Mouse (Mus musculus) c-Kit-negative CD71-positive TER-119-positive erythroid progenitor cells, embryonic 14.5 days (primary cell): Measurements from ENCODE around the gene Gpr137.
A peak's percentile ranks its signal among the peaks of the same experiment; 100 is the strongest.

ENCODE experiments used
- DNase-seq: peaks from one replicate; pipeline ENCODE4 v3.0.0-alpha.2; 2013; ENCODE audit warnings: low read depth, low spot score

The Gpr137 gene

GRCm38 (mm10) chr19:6941372-6942248, 670 bp downstream of the Gpr137 start, which contains the start of gene Bad:
Bad (plus strand) TSS chr19:6941861.
- peak; percentile 92 for DNase-seq

DNA sequence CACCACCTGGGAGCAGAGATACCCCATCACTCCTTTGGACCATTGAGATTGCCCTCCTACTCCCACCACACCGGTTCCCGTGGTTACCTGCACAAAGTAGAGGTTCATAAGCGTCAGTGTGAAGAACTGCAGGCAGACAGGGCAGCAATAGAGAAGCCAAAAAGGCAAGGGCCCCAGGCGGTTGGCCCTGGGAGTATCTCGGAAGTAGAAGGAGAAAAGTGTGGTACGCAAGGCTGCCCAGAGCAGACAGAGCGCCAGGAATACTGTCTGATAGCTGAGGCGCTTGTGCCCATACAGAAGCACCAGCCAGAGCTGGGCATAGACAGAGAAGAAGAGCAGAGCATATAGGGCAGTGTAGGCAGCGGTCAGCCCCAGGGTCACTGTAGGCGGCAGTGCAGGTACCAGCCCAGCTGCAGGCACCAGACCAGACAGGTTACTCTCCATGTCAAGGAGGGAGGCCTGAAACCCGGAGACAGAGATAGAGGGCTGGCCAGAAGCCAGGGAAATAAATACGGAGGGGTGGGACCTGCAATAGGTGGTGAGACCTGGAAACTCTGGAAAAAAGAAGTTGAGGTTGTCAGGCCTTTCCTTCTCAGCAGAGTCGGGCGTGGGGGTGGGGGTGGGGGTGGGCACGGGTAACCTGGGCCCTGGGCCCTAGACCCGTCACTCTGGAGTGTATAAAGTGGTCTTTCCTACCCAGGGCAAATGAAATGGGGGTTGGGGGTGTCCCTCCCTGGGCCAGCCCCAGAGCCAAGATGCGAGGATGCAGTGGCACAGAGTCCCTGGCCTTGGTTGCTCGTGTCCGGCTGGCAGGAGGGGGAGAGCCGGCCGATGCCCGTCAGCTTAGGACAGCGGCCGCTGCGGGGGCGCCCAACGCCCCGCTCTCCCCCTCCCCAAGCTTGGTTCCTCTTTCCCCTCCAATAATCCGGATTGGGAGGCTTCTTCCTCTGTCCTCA, 1.6 kb downstream of the Gpr137 start:
- no peak for DNase-seq

DNA sequence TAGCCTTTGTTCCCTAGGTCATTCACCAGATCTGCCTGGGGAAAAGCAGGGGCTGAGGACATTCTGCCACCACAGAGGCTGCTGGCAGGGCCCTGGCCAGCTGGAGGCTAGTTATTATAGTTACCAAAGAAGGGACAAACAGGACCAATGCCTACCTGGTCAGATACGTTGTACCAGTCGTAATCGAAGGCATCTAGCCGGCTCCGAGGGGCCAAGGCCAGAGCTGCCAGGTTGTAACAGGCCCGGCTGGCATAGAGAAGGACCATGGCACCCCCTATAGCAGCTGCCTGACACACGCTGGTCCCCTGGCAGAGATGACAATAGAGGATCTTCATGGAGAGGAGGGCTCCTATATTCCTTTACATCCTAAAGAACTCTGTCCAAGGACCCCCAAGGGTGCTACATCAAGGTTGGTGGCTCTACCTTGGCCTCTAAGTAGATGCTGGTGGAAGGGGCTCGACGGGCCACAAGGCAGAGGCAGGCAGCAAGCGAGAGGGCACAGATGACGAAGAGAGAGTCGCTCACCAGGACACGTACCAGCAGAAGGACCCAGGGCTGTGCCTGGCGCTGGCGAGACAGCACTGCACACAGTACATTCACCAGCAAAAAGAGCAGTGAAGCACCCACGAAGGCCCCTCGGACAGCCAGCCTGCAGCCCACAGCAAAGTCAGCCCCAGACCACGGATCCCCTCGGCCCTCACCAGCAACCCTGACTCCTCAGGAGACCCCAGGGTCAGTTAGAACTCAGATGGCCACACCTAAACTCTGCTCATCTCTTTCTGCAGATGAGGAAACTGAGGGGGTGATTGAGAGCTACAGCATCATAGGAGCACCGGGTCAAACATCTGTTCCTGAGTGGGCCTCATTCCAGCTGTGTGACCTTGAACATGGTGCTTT, 2.9 kb downstream of the Gpr137 start:
- no peak for DNase-seq

GRCm38 (mm10) chr19:6937541-6938465, 4.5 kb downstream of the Gpr137 start:
- no peak for DNase-seq

GRCm38 (mm10) chr19:6936299-6936698, 6.0 kb downstream of the Gpr137 start:
- no peak for DNase-seq

DNA sequence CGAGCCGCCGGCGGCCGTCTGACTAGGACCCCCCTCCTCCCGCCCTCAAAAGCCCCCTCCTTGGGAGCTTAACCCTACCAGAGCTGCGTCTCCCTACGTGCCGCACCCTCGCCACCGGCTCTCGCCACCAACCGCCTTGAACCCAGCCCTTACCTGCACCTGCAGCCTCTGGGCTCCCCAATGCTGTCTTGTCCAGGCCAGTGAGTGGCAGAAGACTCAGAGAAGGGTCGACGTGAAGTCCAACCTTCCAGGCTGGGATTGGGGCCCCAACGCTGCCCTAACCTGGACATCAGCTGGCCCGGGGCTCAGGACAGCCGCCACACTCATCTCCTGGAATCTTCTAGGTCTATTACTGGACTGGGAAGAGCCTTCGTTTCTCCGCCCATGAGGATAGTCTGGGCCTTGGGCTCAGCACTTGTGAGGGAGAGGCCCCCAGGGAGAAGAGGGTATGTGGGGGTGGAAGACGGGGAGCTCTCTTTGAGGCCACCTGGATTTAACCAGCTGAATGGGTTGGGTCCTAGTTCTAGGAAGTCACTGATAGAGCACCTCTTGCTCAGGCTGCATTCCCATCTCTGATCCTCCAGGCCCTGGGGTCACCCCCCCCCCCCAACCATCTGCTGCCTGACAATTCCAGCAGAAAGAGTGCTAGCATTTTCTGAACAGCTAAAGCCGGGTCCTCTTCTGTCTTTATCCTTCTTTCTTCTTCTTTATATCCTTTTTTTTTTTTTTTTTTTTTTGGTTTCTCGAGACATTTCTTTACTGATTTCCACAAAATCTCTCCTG, 7.9 kb downstream of the Gpr137 start, which contains the start of gene Kcnk4:
Kcnk4 (minus strand) TSS at position 321 of the 783 bp plus-strand sequence.
- DNase-seq, result no peak

- no peak for DNase-seq
These were observed 8.7 kb downstream of the Gpr137 start for GRCm38 (mm10) chr19:6933436-6934194.

DNA sequence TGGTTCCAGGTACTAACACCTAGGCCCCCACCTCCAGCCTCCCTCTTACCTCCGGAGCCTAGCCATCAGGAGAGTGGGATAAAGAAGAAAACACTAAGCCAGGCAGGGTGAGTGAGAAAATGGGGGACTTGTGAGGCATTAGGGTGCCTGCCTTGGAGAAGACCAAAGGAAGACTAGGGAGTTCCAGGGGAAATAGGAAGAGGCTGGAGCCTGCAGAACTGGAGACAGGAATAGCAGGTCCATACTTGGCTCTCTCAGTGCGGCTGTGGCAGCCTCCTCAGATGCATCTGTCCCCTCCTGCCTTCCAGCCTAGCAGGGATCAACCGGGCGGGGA, 9.2 kb downstream of the Gpr137 start:
- DNase-seq, result no peak

- DNase-seq, result no peak
These were observed 10.3 kb downstream of the Gpr137 start for GRCm38 (mm10) chr19:6932018-6932417.

GRCm38 (mm10) chr19:6931002-6931401, 11.3 kb downstream of the Gpr137 start:
- no peak for DNase-seq

DNA sequence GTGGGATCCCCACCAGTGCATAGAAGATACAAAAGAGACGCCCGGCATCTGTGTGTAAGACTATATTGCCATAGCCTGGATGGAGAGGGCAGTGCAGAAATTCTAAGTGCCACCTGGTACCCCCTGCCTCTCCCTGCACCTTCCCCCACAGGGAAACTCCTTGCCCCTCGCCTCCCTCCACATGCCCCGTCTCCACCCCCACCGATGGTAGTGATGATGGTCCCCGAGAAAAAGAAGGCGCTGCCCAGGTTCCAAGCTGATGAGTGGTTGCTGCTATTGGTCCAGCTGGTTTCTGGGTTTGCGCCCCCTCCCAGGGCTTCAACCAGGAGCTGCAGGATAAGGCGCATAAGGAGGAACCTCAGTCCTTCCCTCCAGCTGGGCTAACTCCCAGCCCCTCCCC, 14.2 kb downstream of the Gpr137 start:
- no peak for DNase-seq

- no peak for DNase-seq
These were observed 15.6 kb downstream of the Gpr137 start for GRCm38 (mm10) chr19:6926559-6927255.

DNA sequence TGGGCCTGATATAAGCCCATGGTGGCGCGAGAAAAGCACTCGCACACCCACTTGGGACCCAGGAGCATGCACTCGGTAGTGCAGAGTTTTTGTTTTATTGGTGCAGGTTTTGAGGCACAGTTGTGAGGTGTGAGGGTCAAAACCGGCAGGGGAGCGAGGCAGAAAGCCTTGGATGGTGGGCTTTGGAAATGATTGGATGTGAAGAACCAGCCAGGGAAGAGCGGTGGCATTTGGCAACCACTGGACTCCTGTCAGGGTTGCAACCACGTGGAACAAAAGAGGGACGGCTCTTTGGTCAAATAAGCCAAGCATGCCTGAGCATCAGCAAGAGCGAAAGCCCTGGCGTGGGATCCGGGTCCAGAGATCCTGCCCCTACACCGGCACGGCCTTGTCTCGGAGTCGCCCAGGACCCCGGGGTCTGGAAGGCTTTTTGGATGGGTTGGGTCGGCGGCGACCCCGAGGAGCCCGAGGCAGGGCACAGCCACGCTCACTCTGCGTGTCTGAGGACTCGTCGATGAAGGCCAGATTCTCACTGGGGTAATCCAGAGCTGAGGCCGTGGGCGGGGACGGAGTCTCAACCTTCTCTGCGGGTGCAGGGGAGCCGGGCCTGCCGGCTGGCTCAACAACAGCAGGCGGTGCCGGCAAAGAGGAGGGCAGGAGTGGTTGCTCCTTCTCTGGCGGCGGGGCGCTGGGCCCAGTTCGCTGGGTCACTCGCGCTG, 16.5 kb downstream of the Gpr137 start:
- no peak for DNase-seq

- no peak for DNase-seq
These were observed 17.0 kb downstream of the Gpr137 start, which contains the start of gene Catsperz for GRCm38 (mm10) chr19:6925307-6925573. Catsperz (minus strand) TSS chr19:6925380.

DNA sequence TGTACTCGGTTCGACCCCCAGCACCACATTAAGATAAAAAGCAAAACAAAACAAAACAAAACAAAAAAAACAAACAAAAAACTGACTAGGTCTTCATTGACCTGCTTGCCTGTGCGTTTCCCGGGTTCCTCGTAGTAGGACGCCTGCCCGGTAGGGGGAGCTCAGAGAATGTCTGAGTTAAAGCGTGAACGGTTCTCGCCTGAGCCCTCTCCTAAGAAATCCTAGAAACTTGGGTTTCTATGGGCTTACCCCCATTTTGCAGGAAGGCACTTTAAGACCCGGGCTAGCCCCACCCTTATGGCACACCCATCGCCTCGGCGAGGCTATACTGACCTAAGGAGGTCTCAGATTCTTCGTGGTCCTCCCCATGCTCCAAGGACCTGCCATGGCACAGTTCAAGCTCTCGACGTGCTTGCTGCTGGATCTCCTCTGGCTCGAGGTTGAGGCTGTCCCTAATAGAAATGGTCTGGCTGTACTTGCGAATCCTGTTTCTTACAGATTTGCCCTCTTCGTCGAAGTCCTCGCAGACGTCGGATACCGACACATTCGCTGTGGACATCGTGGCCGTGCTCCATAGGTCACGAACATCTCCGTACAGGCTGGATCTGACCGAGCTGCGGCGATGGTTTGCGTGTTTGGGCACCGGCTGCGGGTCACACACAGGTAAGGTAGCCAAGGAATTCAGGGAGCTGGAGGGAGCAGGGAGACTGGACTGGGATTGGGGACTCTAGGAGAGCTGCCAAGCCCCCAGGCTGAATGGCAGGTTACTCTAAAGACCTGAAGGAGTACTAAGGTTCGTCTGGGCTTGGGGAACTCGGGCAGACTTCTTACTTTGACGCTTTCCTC, 17.6 kb downstream of the Gpr137 start:
- DNase-seq, result no peak

DNA sequence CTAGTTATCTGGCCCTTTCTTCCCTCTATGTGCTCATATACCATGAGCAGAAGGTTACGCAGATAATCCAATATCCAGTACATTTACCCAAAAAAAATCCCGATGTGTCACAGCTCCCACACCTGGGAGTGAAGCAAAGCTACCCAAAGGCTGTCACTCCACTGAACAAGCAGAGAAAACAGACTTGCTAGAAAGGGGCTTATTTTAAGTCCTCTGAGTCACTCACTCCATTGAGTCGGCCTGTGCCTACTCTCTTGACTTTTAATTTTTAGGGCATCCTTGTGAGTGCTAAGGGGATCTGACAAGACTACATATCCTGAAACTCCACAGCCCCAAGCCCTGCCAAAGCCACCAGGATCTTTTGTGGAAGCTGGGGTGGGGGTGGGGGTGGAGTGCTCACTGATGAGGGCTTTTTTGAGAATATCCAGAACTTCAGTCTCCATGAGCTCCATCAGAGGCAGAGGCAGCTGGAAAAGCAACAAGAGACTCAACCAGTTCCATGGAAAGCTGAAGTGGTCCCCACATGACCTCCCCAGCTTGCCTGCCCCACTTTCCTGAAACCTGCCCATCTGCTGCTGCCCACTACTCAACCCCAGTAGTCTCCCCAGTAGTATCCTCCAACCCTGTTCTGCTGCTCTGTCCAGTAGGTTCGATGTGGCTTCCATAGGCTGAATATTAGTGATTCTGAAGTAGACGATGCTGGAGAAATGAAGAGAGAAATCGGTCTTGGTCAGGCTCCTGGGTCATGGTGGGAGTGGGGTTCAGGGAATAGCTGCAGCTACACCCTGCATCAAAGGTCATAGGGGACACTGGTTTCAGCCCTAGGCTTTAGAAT, 19.2 kb downstream of the Gpr137 start:
- DNase-seq, result no peak
